Mouse (Mus musculus): ENCODE measurements at regions not wholly inside any gene's neighbourhood (a gene's known extent, or its start where the extent isn't known, plus 50 kb on each side); places are given as distances from the start of the nearest gene placed in this dataset.

GRCm38 (mm10) chr17:69821473-69821872, 147.4 kb upstream of the Dlgap1 start:
- no peak for DNase-seq (ENCODE audit: low spot score)

GRCm38 (mm10) chr17:69821901-69822300, 147.0 kb upstream of the Dlgap1 start:
- DNase-seq (ENCODE audit: low spot score), result no peak

- DNase-seq (ENCODE audit: low spot score), result no peak
Observed at GRCm38 (mm10) chr17:69822921-69823320, 146.0 kb upstream of the Dlgap1 start.

GRCm38 (mm10) chr17:69841308-69841707, 127.6 kb upstream of the Dlgap1 start:
- DNase-seq (ENCODE audit: low spot score), result no peak

- DNase-seq (ENCODE audit: low spot score), result peak; percentile 5
Observed at GRCm38 (mm10) chr17:69848306-69848705, 120.6 kb upstream of the Dlgap1 start.

- DNase-seq (ENCODE audit: low spot score), result no peak
Observed at GRCm38 (mm10) chr17:69850075-69850474, 118.8 kb upstream of the Dlgap1 start.

- peak; percentile 9 for DNase-seq (ENCODE audit: low spot score)
Observed at GRCm38 (mm10) chr17:69879958-69880357, 88.9 kb upstream of the Dlgap1 start.

GRCm38 (mm10) chr17:69893980-69894379, 74.9 kb upstream of the Dlgap1 start:
- DNase-seq (ENCODE audit: low spot score), result no peak
